Mouse (Mus musculus): ENCODE measurements at regions not wholly inside any gene's neighbourhood (a gene's known extent, or its start where the extent isn't known, plus 50 kb on each side); places are given as distances from the start of the nearest gene placed in this dataset.

DNA sequence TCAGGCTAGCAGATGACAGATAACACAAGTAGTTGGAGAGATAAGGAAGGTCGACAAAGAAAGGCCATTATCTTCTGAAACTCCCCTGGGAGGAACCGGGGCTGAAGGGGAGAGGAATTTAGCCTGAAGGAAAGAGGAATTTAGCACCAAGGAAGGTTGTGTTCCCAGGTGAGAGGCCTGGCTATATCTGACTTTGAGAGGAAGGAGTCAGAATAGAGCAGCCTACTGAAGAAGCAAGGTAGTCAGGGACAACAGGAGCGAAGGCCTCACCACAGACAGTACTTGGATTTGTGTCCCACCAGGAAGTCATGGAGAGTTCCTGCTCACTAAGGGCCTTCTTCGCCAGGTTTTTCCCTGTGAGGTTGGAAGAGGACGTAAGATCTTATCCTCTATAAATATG is 102.2 kb downstream of the Tmco5 start:
- Histone ChIP-seq H3K27me3 (replicated peaks) (no peaks in the 10 kb centered on the region), H3K36me3 (replicated peaks in 1 of 2; ENCODE audit: control insufficient read depth in 1 of 2, insufficient read depth in 1 of 2, low read length in 1 of 2) (no peaks in the 10 kb centered on the region), H3K4me3 (replicated peaks in 1 of 3; ENCODE audit: low read depth in 2 of 3, low read length in 2 of 3, poor library complexity in 1 of 3) (no peak overlapping the region), H3K9ac (ENCODE audit: insufficient read depth, low read depth) (no peak overlapping the region), H3K4me1 (ENCODE audit: control insufficient read depth in 1 of 2, insufficient read depth in 2 of 2) (peaks cover 3 to 42% of the 10 kb centered on the region in 2 experiments; a peak in 3 of 4 replicates), H3K4me2 (ENCODE audit: insufficient read depth, low read depth, poor library complexity, severe bottlenecking) (no peak overlapping the region), H3K9me3 (replicated peaks; ENCODE audit: low read length) (peaks cover 3% of the 10 kb centered on the region), H3K79me2 (replicated peaks; ENCODE audit: control insufficient read depth, extremely low read depth, insufficient read depth, poor library complexity, severe bottlenecking) (no peaks in the 10 kb centered on the region), H3K27ac (ENCODE audit: insufficient read depth, low read depth) (no peak overlapping the region)
- in situ Hi-C loops (cut with MboI; ENCODE audit: low pct_ligation_motif_present, low pct_unique_long_range_greater_than_20kb, low sequenced_read_pairs) (no loop called here), dilution Hi-C loops (cut with MboI; ENCODE audit: extremely low pct_ligation_motif_present, extremely low pct_unique_long_range_greater_than_20kb, low sequenced_read_pairs) (no loop called here)
- DNase-seq (ENCODE audit: extremely low read depth), result no peak
- TF ChIP-seq MAFK (IDR thresholded peaks at IDR 0.05; ENCODE audit: insufficient replicate concordance, low read length), result no peak
- no peak for TF ChIP-seq MAX (IDR thresholded peaks at IDR 0.05; ENCODE audit: low read length)
- no peak for TF ChIP-seq CTCF (conservative IDR thresholded peaks at IDR 0.05 in 1 of 2, IDR thresholded peaks at IDR 0.05 in 1 of 2; ENCODE audit: low read depth in 2 of 2, low read length in 2 of 2)

DNA sequence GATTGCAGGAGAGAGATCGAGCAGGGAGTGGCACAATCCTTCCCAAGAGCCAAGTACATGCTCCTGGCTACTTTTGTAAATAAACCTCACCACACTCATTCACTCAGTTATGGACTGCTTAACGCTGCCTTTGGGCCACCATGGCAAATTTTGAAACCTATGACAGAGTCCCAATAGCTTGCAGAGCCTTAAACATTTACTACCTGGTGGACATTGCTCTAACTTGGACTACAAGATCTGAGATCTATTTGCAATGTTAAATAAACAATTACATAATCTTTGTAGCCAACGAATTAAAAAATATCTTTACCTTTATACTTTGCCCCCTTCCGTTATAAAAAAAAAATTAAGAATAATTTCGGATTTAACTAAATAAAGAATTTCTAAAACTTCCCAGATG is 104.9 kb downstream of the Tmco5 start:
- Histone ChIP-seq H3K9ac (ENCODE audit: insufficient read depth, low read depth) (no peak overlapping the region), H3K36me3 (replicated peaks in 1 of 2; ENCODE audit: control insufficient read depth in 1 of 2, insufficient read depth in 1 of 2, low read length in 1 of 2) (no peaks in the 10 kb centered on the region), H3K27ac (ENCODE audit: insufficient read depth, low read depth) (no peak overlapping the region), H3K79me2 (replicated peaks; ENCODE audit: control insufficient read depth, extremely low read depth, insufficient read depth, poor library complexity, severe bottlenecking) (no peaks in the 10 kb centered on the region), H3K4me1 (ENCODE audit: control insufficient read depth in 1 of 2, insufficient read depth in 2 of 2) (peaks cover 0 to 32% of the 10 kb centered on the region in 2 experiments; a peak in 2 of 4 replicates), H3K4me2 (ENCODE audit: insufficient read depth, low read depth, poor library complexity, severe bottlenecking) (no peak overlapping the region), H3K9me3 (replicated peaks; ENCODE audit: low read length) (peaks cover 3% of the 10 kb centered on the region), H3K27me3 (replicated peaks) (no peaks in the 10 kb centered on the region), H3K4me3 (replicated peaks in 1 of 3; ENCODE audit: low read depth in 2 of 3, low read length in 2 of 3, poor library complexity in 1 of 3) (no peak overlapping the region)
- no peak for DNase-seq (ENCODE audit: extremely low read depth)
- TF ChIP-seq MAFK (IDR thresholded peaks at IDR 0.05; ENCODE audit: insufficient replicate concordance, low read length) (no peak), MAZ (IDR thresholded peaks at IDR 0.05; ENCODE audit: low read depth, low read length) (no peak), GABPA (IDR thresholded peaks at IDR 0.05; ENCODE audit: insufficient replicate concordance, low read depth, low read length) (no peak), SIN3A (IDR thresholded peaks at IDR 0.05; ENCODE audit: low read length) (no peak), ELF1 (IDR thresholded peaks at IDR 0.05; ENCODE audit: low read depth, low read length) (no peak), SMC3 (IDR thresholded peaks at IDR 0.05; ENCODE audit: low read depth, low read length) (no peak), MEF2A (IDR thresholded peaks at IDR 0.05; ENCODE audit: borderline replicate concordance, low read depth, low read length) (no peak), MXI1 (IDR thresholded peaks at IDR 0.05; ENCODE audit: low read depth, low read length) (no peak), NRF1 (IDR thresholded peaks at IDR 0.05; ENCODE audit: low read depth, low read length) (no peak), USF2 (conservative IDR thresholded peaks at IDR 0.05; ENCODE audit: low read depth, low read length) (no peak), RCOR1 (conservative IDR thresholded peaks at IDR 0.05; ENCODE audit: low read depth, low read length) (no peak), BHLHE40 (IDR thresholded peaks at IDR 0.05; ENCODE audit: low read depth, low read length) (no peak), ZNF384 (IDR thresholded peaks at IDR 0.05; ENCODE audit: low read depth, low read length) (no peak), UBTF (IDR thresholded peaks at IDR 0.05; ENCODE audit: low read depth, low read length) (no peak), ZMIZ1 (IDR thresholded peaks at IDR 0.05; ENCODE audit: low read depth, low read length) (no peak), USF1 (IDR thresholded peaks at IDR 0.05; ENCODE audit: low read depth, low read length) (no peak), PAX5 (IDR thresholded peaks at IDR 0.05; ENCODE audit: low read length) (no peak), CHD2 (IDR thresholded peaks at IDR 0.05; ENCODE audit: low read length) (no peak), POLR2A (IDR thresholded peaks at IDR 0.05; ENCODE audit: low read depth, low read length) (no peak), JUN (IDR thresholded peaks at IDR 0.05; ENCODE audit: insufficient read depth, low read depth, low read length) (no peak)
- in situ Hi-C loops (cut with MboI; ENCODE audit: low pct_ligation_motif_present, low pct_unique_long_range_greater_than_20kb, low sequenced_read_pairs), result no loop called here
- dilution Hi-C loops (cut with MboI; ENCODE audit: extremely low pct_ligation_motif_present, extremely low pct_unique_long_range_greater_than_20kb, low sequenced_read_pairs), result no loop called here
